Mouse (Mus musculus): ENCODE data around the gene Rilpl1.
"Not testable (repeated sequence)": the region's sequence is repeated elsewhere in the genome, so short reads cannot be mapped to it uniquely, and the experiment has no call there.

Gene Rilpl1

GRCm38 (mm10) chr5:124529191-124529651, 2.0 kb downstream of the Rilpl1 start:
- DNase-seq: peak; percentile 61 to 73

- peak in 1 of 2 experiments; percentile 34 for DNase-seq
These were observed 2.4 kb downstream of the Rilpl1 start for GRCm38 (mm10) chr5:124528791-124529190.

GRCm38 (mm10) chr5:124528351-124528750, 2.8 kb downstream of the Rilpl1 start:
- no peak for DNase-seq

- no peak for DNase-seq
These were observed 6.2 kb downstream of the Rilpl1 start for GRCm38 (mm10) chr5:124524943-124525342.

- DNase-seq: no peak
These were observed 8.2 kb downstream of the Rilpl1 start for GRCm38 (mm10) chr5:124523032-124523431.

- no peak for DNase-seq
These were observed 9.6 kb downstream of the Rilpl1 start for GRCm38 (mm10) chr5:124521588-124521987.

DNA sequence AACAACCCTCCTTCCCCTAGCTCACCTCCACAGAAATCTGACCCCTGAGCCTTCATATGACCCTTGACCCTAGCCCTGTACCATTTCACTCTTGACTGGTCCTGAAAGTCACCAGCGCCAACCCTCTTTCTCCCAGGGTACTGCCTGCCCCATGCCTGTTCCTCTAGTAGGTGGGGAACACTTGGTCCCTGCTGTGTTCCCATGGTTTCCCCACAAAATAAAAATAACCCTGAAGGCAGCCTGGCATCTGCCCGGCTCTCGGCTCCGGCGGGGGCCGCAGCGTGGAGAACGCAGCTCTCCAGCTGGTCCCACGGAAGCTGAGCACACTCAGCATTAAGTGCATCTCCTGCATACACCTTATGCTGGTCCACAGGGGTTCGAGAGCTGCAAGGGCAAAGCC, 12.5 kb downstream of the Rilpl1 start:
- DNase-seq: no peak

DNA sequence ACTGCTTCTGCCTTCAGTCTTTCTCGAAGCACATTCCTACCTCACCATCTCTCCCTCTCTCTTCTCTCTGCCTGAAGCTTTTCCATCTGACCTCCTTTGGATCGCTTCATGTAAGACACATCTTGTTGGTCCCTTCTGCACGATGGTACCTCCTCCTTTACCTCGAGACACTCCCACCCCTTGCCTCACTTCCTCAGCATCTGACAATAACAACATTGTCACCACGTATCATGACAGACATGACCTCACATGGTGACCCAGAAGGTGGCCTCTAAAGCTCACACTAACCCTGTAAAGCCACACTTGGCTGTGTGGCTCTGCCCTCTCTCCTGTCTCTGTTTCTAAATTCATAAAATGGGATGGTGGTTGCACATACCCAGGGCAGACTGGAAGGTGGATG, 15.4 kb downstream of the Rilpl1 start:
- no peak for DNase-seq

DNA sequence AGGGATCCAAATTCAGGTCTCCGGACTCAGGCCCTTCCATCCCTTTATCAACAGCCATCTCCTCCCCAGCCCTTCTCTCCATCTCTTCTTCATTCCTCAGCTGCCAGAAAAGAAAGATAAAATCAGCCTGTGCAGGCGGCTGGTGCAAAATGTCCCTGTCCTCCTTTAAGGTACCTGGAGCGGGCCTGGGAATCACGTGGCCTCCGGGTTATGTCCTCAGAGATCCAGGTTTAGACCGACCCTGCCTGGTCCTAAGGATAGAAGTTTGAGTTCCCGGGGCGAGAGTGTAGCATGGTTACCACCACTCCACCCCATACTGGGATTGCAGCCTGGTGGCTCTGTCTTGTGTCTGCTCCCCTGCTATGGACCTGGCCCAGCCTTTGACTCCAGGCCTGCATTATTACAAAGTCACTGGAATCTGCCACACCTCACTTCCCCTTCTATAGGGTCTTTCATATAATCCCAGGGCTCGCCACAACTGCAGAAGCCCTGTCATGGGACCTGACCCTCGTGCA, 20.6 kb downstream of the Rilpl1 start:
- no peak for DNase-seq

DNA sequence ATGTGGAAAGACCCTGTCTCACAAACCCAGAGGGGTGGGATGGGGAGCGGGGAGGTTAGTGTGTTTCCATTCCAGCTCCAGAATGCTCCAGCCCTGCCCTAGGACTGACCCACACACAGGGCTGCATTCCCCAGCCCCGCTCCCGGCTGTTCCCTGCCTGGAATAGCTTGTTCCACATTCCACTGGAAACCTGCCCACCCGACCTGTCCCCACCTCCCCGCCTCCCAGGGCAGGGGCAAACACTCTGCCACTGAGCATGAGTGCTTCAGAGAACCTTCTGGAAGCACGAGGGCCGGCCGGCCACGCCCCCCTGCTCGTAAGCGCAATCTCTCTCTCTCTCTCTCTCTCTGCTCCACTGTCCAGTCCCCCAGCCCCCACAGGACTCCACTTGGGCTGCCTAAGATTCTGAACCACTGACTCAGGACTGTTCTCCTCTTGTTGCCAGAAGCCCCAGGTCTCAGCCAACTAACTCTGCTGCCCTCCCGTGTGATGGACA, 21.4 kb downstream of the Rilpl1 start:
- peak; percentile 89 to 91 for DNase-seq

DNA sequence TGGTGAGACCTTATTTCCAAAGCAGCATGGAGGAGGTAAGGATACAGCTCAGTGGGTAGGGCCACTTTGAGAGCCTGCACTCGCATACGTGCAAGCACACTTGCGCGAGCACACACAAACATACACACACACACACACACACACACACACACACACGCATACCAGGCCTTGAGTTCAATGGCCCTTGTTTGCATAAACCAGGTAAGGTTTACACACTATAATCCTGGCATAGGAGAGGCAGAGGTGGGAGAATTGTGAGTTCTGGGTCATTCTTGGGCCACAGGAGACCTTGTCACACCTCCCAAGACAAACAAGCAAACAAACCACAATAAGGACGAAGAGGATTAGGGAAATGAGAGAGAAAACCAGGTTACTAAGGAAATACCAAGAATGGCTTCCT, 22.0 kb downstream of the Rilpl1 start:
- no peak for DNase-seq

GRCm38 (mm10) chr5:124506731-124507359, 24.3 kb downstream of the Rilpl1 start:
- peak in 1 of 2 experiments; percentile 41 for DNase-seq

DNA sequence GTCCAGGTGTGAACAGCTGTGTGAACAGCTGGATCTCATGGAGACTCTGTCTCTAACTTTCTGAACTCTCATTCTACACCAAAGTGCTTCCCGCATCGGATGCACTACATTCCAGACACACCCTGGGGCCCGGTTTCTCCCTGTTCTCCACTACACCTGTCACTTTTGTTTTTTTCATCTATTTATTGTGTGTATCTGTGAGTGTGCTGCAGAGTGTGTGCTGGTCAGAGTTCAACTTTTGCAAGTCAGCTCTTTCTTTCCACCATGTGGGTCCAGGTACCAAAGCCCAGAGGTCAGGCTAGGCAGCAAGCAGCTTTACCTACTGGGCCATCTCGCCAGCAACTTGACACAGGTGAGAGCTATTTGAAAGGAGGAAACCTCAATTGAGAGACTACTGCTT, 26.0 kb downstream of the Rilpl1 start:
- no peak for DNase-seq

DNA sequence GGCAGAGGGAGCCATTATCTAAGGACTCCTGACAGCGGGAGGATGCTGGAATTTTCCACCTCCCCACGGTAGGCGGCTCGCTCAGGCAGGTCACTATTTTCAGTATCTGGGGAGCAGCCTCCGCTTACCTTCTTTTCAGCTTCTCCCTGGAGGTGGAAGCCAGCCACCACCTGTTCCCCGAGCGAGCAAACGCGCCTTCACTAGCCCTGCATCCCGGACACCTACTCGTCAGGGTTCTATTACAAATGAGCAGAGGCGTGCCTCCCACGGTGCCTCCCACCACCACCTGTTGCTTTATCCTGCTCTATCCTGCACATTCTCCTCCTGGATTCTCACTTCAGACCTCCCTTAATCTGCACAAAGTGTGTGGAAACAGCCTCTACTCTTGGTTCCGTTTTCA, 27.4 kb downstream of the Rilpl1 start:
- no peak for DNase-seq

DNA sequence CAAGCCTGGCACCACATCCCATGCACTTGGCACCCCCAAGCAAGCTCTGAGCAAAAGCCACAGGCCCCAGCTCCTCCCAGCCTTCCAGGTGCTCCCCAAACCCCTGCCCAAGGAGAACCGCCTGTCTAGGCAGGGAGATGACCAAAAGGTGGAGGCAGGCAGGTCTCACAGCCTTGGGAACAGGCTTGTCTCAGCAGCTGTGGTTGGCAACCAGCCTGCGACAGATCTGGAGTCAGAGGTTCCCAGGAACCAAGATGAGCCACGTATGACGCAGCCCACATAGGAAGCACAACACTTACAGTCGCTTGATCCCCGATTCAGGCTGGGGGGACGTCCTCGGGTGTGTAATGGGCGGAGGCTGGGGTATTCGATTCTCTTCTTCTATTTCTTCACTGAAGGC, 29.6 kb downstream of the Rilpl1 start:
- DNase-seq: no peak

- no peak for DNase-seq
These were observed 30.6 kb downstream of the Rilpl1 start for GRCm38 (mm10) chr5:124500573-124500972.

DNA sequence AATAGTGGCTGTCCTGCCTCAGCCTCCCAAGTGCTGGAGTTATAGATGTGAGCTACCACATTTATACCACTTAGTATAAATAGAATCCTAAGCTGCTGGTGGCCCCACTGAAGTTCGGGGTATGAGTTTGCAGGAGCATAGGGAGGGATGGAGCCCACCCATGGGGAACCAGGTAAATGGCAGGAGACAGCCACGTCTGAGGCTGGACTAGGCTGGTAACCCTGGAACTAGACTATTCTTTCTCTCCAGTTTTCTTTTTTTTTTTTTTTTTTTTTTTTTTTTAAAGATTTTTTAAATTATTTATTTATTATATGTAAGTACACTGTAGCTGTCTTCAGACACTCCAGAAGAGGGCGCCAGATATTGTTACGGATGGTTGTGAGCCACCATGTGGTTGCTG, 31.2 kb downstream of the Rilpl1 start:
- DNase-seq: not testable (repeated sequence)

GRCm38 (mm10) chr5:124499001-124499400, 32.2 kb downstream of the Rilpl1 start:
- DNase-seq: no peak

- peak; percentile 61 to 65 for DNase-seq
These were observed 32.8 kb downstream of the Rilpl1 start for GRCm38 (mm10) chr5:124498221-124498876.

GRCm38 (mm10) chr5:124496614-124497514, 34.3 kb downstream of the Rilpl1 start:
- no peak for DNase-seq

DNA sequence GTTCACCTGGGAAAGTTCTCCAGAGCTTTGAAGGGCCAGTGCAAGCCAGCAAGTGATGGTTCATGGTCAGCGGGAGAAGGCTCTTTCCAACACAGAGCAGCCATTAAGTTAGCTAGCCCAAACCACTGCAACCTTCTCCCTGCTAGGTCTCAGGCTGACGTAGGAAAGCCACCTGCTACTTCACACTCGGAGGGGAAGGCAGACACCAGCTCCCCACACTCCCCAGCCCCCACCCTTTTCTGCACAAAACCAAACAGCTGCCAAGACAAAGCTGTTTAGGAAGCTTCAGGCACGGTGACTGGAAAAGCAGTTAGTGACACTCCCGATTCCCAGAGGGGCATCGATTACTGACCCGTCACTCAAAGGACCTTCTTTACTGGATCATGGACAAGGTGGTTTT, 35.6 kb downstream of the Rilpl1 start:
- no peak for DNase-seq

GRCm38 (mm10) chr5:124493455-124493854, 37.7 kb downstream of the Rilpl1 start:
- DNase-seq: no peak

DNA sequence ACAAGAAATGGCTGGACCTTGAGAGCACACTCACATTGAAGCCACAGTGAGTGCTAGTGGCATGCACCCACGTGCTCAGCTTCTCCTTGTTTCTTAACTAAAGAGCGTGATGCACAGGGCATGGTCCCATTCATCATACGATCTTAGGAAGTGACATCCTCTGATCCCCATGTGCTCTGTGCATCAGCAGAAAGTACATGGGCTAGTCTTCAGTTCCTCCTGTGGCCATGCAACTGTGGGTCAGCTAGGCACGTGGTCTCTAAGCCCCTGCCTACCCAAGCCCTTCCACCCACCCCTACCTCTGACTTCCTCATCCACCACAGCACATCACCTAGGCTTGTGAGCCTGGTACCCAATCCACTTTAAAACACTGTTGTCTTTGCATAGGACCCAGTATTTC, 38.6 kb downstream of the Rilpl1 start:
- DNase-seq: no peak

Measured in kidney, postnatal 36 days (tissue).